Mouse (Mus musculus) forebrain, postnatal 0 days (tissue): ENCODE measurements around the gene Setd4. TPM values are rescaled to one million over a fixed set of nuclear protein-coding genes. Genes with fewer than 3 reads are reported as not detected.

Experiments used
- ATAC-seq: fragments of 200-750 bp; cut with Nextera tagmentation; 2 replicates; pipeline ENCODE4 v1.8.0; 2017; ENCODE audit warnings: mild to moderate bottlenecking, moderate library complexity
- DNase-seq: peaks from one replicate; pipeline ENCODE4 v3.0.0-alpha.2; 2015
- H3K27ac ChIP-seq: fragments of 300-500 bp; sonication (generic); 2 replicates; pipeline ENCODE4 v1.5.1; 2014; ENCODE audit warnings: low read depth, mild to moderate bottlenecking, antibody characterized with exemption, low read length, moderate library complexity, mixed read lengths
- H3K27me3 ChIP-seq: fragments of 300-500 bp; sonication (generic); 2 replicates; pipeline ENCODE4 v1.6.1; 2014; ENCODE audit warnings: mild to moderate bottlenecking, low read length, mixed read lengths; ENCODE audit not compliant: insufficient read depth
- H3K36me3 ChIP-seq: fragments of 300-500 bp; sonication (generic); 2 replicates; pipeline ENCODE4 v1.6.1; 2014; ENCODE audit warnings: mild to moderate bottlenecking, moderate library complexity; ENCODE audit not compliant: insufficient read depth
- H3K4me1 ChIP-seq: fragments of 300-500 bp; sonication (generic); 2 replicates; pipeline ENCODE4 v1.6.1; 2014; ENCODE audit warnings: antibody characterized with exemption; ENCODE audit not compliant: insufficient read depth
- H3K4me2 ChIP-seq: fragments of 300-500 bp; sonication (generic); 2 replicates; pipeline ENCODE4 v1.6.1; 2014; ENCODE audit warnings: low read depth, mild to moderate bottlenecking, moderate library complexity
- H3K4me3 ChIP-seq: fragments of 300-500 bp; sonication (generic); 2 replicates; pipeline ENCODE4 v1.5.1; 2014; ENCODE audit warnings: low read depth, low read length, mixed read lengths
- H3K9ac ChIP-seq: fragments of 300-500 bp; sonication (generic); 2 replicates; pipeline ENCODE4 v1.6.1; 2014; ENCODE audit warnings: mild to moderate bottlenecking
- H3K9me3 ChIP-seq: fragments of 300-500 bp; sonication (generic); 2 replicates; pipeline ENCODE4 v1.6.1; 2016; ENCODE audit warnings: low read length
- CTCF ChIP-seq: sonication (generic); IDR thresholded peaks from 2 replicates; pipeline ENCODE4 v1.5.1; 2016; ENCODE audit warnings: antibody characterized with exemption, control low read depth, low read depth
- WGBS: fragments of 180-500 bp; shearing (Covaris S2); extraction: QIAGEN DNeasy Blood & Tissue Kit; methylation state at CpG from one replicate; pipeline ENCODE4 v1.1.7; 2014; 5-methylcytosine and 5-hydroxymethylcytosine counted together
- polyA plus RNA-seq: library from polyadenylated mRNA; unstranded; fragments of >200 nt; fragmentation: Nextera tagmentation; extraction: Ambion mirVana; gene quantifications from 2 replicates; pipeline ENCODE4 v1.2.1, GENCODE M21; 2015
- total RNA-seq: library from RNA; depleted of rRNA; stranded (reverse); fragments of >200 nt; gene quantifications from 2 replicates; pipeline ENCODE4 v1.2.3, GENCODE M21; 2014

Gene Setd4
- total and polyA plus RNA-seq, 2 experiments from 2014 or later: 14.7 to 15.9 TPM

GRCm38 (mm10) chr16:93558499-93558898 lies 45.4 kb downstream of the Setd4 start:
- no peak overlapping the region for H3K4me3 ChIP-seq
- WGBS: 19% methylated on average over 12 of the region's 12 CpGs

GRCm38 (mm10) chr16:93557646-93558045 lies 46.2 kb downstream of the Setd4 start:
- ATAC-seq (no peak), DNase-seq (no peak)
- Histone ChIP-seq H3K4me1 (no peaks in the 10 kb centered on the region), H3K9ac (no peak overlapping the region), H3K27me3 (0 out of 2 replicates have a peak, but pooled peaks cover 4% of the 10 kb centered on the region), H3K36me3 (no peaks in the 10 kb centered on the region), H3K9me3 (no peaks in the 10 kb centered on the region), H3K27ac (no peak overlapping the region), H3K4me2 (no peak overlapping the region), H3K4me3 (no peak overlapping the region)
- 75% methylated on average over 8 of the region's 8 CpGs for WGBS
- TF ChIP-seq CTCF: no peak

More at GRCm38 (mm10) chr16:93558499-93558898, 45.4 kb downstream of the Setd4 start:
- no peak for TF ChIP-seq CTCF
- no peak overlapping the region for H3K4me2 ChIP-seq
- no peaks in the 10 kb centered on the region for H3K4me1 ChIP-seq
- no peak overlapping the region for H3K27ac ChIP-seq
- no peaks in the 10 kb centered on the region for H3K9me3 ChIP-seq
- H3K27me3 ChIP-seq: 0 out of 2 replicates have a peak, but pooled peaks cover 4% of the 10 kb centered on the region
- no peak for ATAC-seq
- DNase-seq: no peak
- no peak overlapping the region for H3K9ac ChIP-seq
- H3K36me3 ChIP-seq: no peaks in the 10 kb centered on the region

GRCm38 (mm10) chr16:93552686-93553513 lies 51.0 kb downstream of the Setd4 start:
- no peak overlapping the region for H3K4me3 ChIP-seq
- 0 out of 2 replicates have a peak, but pooled peaks cover under 1% of the 10 kb centered on the region for H3K27me3 ChIP-seq
- 85% methylated on average over 12 of the region's 12 CpGs for WGBS
- H3K4me1 ChIP-seq: no peaks in the 10 kb centered on the region
- DNase-seq (no peak), ATAC-seq (no peak)
- no peak overlapping the region for H3K27ac ChIP-seq
- H3K9ac ChIP-seq: no peak overlapping the region
- H3K9me3 ChIP-seq: no peaks in the 10 kb centered on the region
- H3K36me3 ChIP-seq: no peaks in the 10 kb centered on the region
- TF ChIP-seq CTCF: no peak
- H3K4me2 ChIP-seq: no peak overlapping the region

GRCm38 (mm10) chr16:93549287-93549686 lies 54.6 kb downstream of the Setd4 start:
- no peak for ATAC-seq
- H3K36me3 ChIP-seq: no peaks in the 10 kb centered on the region
- H3K4me2 ChIP-seq: no peak overlapping the region
- 45% methylated on average over 10 of the region's 10 CpGs for WGBS
- DNase-seq: no peak
- no peak overlapping the region for H3K27ac ChIP-seq
- no peak overlapping the region for H3K4me3 ChIP-seq
- TF ChIP-seq CTCF: no peak
- no peak overlapping the region for H3K9ac ChIP-seq
- H3K4me1 ChIP-seq: no peaks in the 10 kb centered on the region
- H3K27me3 ChIP-seq: no peaks in the 10 kb centered on the region
- H3K9me3 ChIP-seq: no peaks in the 10 kb centered on the region

- no peaks in the 10 kb centered on the region for H3K4me1 ChIP-seq
- H3K9me3 ChIP-seq: no peaks in the 10 kb centered on the region
- no peak for ATAC-seq
- no peak overlapping the region for H3K9ac ChIP-seq
- DNase-seq: no peak
- 70% methylated on average over 2 of the region's 2 CpGs for WGBS
- no peak overlapping the region for H3K4me2 ChIP-seq
- no peak overlapping the region for H3K27ac ChIP-seq
- no peaks in the 10 kb centered on the region for H3K27me3 ChIP-seq
- no peak for TF ChIP-seq CTCF
- no peaks in the 10 kb centered on the region for H3K36me3 ChIP-seq
- no peak overlapping the region for H3K4me3 ChIP-seq
Observed at GRCm38 (mm10) chr16:93548045-93548444, 55.8 kb downstream of the Setd4 start.

- WGBS: 63% methylated on average over 3 of the region's 3 CpGs
- DNase-seq (no peak), ATAC-seq (no peak)
- Histone ChIP-seq H3K27me3 (no peaks in the 10 kb centered on the region), H3K27ac (no peak overlapping the region), H3K9me3 (no peaks in the 10 kb centered on the region), H3K36me3 (no peaks in the 10 kb centered on the region), H3K4me3 (no peak overlapping the region), H3K9ac (no peak overlapping the region), H3K4me2 (no peak overlapping the region), H3K4me1 (no peaks in the 10 kb centered on the region)
- no peak for TF ChIP-seq CTCF
Observed at GRCm38 (mm10) chr16:93547122-93547521, 56.7 kb downstream of the Setd4 start.

- DNase-seq (no peak), ATAC-seq (no peak)
- no peak for TF ChIP-seq CTCF
- Histone ChIP-seq H3K4me3 (no peak overlapping the region), H3K27ac (no peak overlapping the region), H3K9me3 (no peaks in the 10 kb centered on the region), H3K36me3 (no peaks in the 10 kb centered on the region), H3K4me2 (no peak overlapping the region), H3K9ac (no peak overlapping the region), H3K27me3 (no peaks in the 10 kb centered on the region), H3K4me1 (no peaks in the 10 kb centered on the region)
- 72% methylated on average over 12 of the region's 12 CpGs for WGBS
Observed at GRCm38 (mm10) chr16:93546354-93546965, 57.4 kb downstream of the Setd4 start.
